Mouse (Mus musculus): ENCODE results near the gene Armc10.

The Armc10 gene

DNA sequence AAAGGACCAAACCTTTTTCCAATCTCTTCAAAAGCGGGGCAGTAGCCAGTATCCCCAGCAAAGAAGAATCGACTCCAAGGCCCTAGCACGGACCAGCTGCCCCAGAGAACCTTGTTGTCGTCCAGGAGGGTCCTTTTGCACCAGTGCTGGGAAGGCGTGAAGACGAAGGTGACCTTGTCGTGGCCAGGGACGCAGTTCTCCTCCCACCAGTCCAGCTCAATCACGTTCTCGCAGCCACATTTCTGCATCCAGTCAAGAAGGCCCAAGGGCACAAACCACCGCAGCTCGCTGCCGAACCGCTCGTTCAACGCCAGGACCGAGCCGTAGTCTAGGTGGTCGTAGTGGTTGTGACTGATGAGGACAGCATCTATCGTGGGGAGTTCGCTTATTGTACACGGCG lies 29.9 kb downstream of the Armc10 start:
- TF ChIP-seq NANOG (IDR thresholded peaks at IDR 0.05; ENCODE audit: borderline replicate concordance, low read length) (no peak), CTCF (conservative IDR thresholded peaks at IDR 0.05; ENCODE audit: low read length) (no peak), POU5F1 (IDR thresholded peaks at IDR 0.05; ENCODE audit: borderline replicate concordance, low read length) (no peak)
- H3K4me1 ChIP-seq (replicated peaks; ENCODE audit: low read depth, low read length), result peaks cover 59% of the 10 kb centered on the region
- peaks cover 24% of the 10 kb centered on the region for H3K27me3 ChIP-seq (ENCODE audit: insufficient read depth, low read length)
- peaks cover 4% of the 10 kb centered on the region; the same call in 1 of the 2 replicates for H3K36me3 ChIP-seq (ENCODE audit: insufficient read depth, low read length)
- peak overlapping the region; percentile 72 for H3K4me3 ChIP-seq (replicated peaks; ENCODE audit: low read length)
- peaks cover 6% of the 10 kb centered on the region for H3K9me3 ChIP-seq (ENCODE audit: low read length)

DNA sequence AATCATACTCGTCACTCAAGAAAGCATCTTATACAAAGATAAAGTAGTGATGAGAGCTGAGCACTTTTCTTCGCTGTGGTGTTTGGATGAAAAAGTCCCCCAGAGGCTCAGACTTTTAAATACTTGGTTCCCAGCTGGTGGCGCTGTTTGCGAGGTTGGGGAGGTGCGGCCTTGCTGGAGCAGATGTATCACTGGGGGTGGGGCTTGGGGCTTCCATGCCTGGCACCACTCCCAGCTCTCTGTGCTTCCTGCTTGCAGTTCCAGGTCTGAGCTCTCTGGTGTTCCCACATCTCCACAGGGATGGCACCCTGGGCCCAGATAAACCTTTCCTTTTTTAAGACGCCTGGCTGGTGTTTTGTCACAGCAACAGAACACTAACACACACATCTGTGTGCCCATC lies 32.3 kb downstream of the Armc10 start:
- H3K9me3 ChIP-seq (ENCODE audit: low read length), result peaks cover 6% of the 10 kb centered on the region
- no peak overlapping the region for H3K4me3 ChIP-seq (replicated peaks; ENCODE audit: low read length)
- H3K4me1 ChIP-seq (replicated peaks; ENCODE audit: low read depth, low read length), result peaks cover 52% of the 10 kb centered on the region
- H3K36me3 ChIP-seq (ENCODE audit: insufficient read depth, low read length), result peaks cover 7% of the 10 kb centered on the region; the same call in 1 of the 2 replicates
- H3K27me3 ChIP-seq (ENCODE audit: insufficient read depth, low read length), result peaks cover 24% of the 10 kb centered on the region
- TF ChIP-seq POU5F1 (IDR thresholded peaks at IDR 0.05; ENCODE audit: borderline replicate concordance, low read length) (no peak), CTCF (conservative IDR thresholded peaks at IDR 0.05; ENCODE audit: low read length) (0 out of 2 replicates have a peak, but pooled peaks have one; percentile 11), NANOG (IDR thresholded peaks at IDR 0.05; ENCODE audit: borderline replicate concordance, low read length) (no peak)

DNA sequence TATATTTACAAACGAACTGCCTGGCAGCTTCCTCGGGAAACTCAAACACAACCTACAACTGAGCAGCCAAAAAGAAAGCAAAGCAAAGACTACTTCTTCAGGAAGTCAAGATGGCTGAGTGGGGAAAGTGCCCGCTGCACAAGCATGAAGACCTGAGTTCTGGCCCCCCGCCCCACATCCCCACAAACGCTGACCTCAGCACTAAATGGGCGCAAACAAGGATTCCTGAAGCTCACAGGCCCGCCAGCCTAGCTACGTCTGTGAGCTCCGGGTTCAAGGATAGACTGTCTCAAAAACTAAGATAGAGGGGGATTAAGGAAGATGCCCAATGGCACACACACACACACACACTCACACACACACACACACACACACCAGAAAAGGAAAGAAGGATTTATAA lies 32.8 kb downstream of the Armc10 start:
- Histone ChIP-seq H3K27me3 (ENCODE audit: insufficient read depth, low read length) (peaks cover 24% of the 10 kb centered on the region), H3K4me1 (replicated peaks; ENCODE audit: low read depth, low read length) (peaks cover 52% of the 10 kb centered on the region), H3K4me3 (replicated peaks; ENCODE audit: low read length) (no peak overlapping the region), H3K36me3 (ENCODE audit: insufficient read depth, low read length) (peaks cover 7% of the 10 kb centered on the region; the same call in 1 of the 2 replicates), H3K9me3 (ENCODE audit: low read length) (peaks cover 6% of the 10 kb centered on the region)
- TF ChIP-seq NANOG (IDR thresholded peaks at IDR 0.05; ENCODE audit: borderline replicate concordance, low read length) (no peak), POU5F1 (IDR thresholded peaks at IDR 0.05; ENCODE audit: borderline replicate concordance, low read length) (no peak), CTCF (conservative IDR thresholded peaks at IDR 0.05; ENCODE audit: low read length) (no peak)

DNA sequence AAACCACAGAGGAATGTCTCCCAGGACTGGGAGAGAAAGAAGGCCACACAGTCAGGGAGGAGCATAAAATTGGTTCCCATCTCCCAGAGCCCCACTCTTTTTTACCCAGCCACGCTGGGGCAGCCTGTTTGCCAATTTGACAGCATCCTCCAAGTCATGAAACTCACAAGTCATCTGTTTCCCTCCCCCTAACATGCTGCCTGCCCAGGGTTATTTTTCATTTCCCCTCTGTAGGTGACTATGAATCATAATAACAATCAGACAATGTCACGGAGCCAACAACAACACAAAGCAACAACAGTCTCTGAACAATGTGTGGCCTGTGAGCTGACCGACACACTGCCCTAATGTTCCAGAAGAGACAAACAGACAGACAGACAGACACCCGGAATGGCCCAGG lies 34.4 kb downstream of the Armc10 start:
- peaks cover 17% of the 10 kb centered on the region for H3K27me3 ChIP-seq (ENCODE audit: insufficient read depth, low read length)
- H3K4me3 ChIP-seq (replicated peaks; ENCODE audit: low read length), result no peak overlapping the region
- peaks cover 48% of the 10 kb centered on the region for H3K4me1 ChIP-seq (replicated peaks; ENCODE audit: low read depth, low read length)
- TF ChIP-seq POU5F1 (IDR thresholded peaks at IDR 0.05; ENCODE audit: borderline replicate concordance, low read length), result no peak
- no peak for TF ChIP-seq CTCF (conservative IDR thresholded peaks at IDR 0.05; ENCODE audit: low read length)
- no peak for TF ChIP-seq NANOG (IDR thresholded peaks at IDR 0.05; ENCODE audit: borderline replicate concordance, low read length)
- peaks cover 7% of the 10 kb centered on the region; the same call in 1 of the 2 replicates for H3K36me3 ChIP-seq (ENCODE audit: insufficient read depth, low read length)
- peaks cover 6% of the 10 kb centered on the region for H3K9me3 ChIP-seq (ENCODE audit: low read length)

DNA sequence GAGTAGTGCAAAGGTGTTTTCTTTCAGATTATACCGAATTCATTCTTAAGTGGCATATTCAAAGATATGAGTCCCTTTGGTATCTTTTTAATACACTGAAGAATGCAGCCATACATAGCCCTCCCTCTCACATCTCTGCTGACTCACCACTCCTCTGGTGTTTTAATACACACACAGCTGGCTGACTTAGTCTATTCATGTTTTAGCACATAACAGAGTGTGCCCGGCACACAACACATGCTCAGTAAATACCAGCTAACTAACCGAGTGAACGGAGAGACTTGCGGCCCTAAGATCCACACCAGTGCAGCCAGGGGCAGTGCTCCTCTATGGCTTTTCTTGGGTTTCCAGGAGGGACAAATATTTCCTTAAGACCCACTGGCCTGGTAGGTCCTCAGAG lies 35.3 kb downstream of the Armc10 start:
- Histone ChIP-seq H3K4me3 (replicated peaks; ENCODE audit: low read length) (no peak overlapping the region), H3K27me3 (ENCODE audit: insufficient read depth, low read length) (peaks cover 8% of the 10 kb centered on the region), H3K9me3 (ENCODE audit: low read length) (peaks cover 6% of the 10 kb centered on the region), H3K4me1 (replicated peaks; ENCODE audit: low read depth, low read length) (peaks cover 39% of the 10 kb centered on the region), H3K36me3 (ENCODE audit: insufficient read depth, low read length) (peaks cover 7% of the 10 kb centered on the region; the same call in 1 of the 2 replicates)
- TF ChIP-seq POU5F1 (IDR thresholded peaks at IDR 0.05; ENCODE audit: borderline replicate concordance, low read length) (no peak), CTCF (conservative IDR thresholded peaks at IDR 0.05; ENCODE audit: low read length) (no peak), NANOG (IDR thresholded peaks at IDR 0.05; ENCODE audit: borderline replicate concordance, low read length) (no peak)

DNA sequence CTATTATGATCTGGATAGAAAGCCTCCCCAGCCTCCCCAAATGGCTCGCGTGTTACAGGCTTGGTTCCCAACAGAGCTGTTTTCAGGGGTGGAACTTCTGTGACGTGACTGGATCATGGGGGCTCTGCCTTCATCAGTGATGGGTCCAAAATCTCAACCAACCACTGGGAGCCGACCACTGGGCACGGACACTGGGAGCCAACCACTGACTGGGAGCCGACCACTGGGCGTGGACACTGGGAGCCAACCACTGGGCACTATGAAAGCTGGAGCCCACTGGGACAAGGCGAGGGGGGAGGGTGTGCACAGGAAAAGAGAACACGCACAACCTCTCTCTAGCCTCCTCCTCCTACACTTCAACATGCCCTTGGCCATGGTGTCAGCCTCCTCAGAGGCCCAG lies 38.2 kb downstream of the Armc10 start:
- no peak for TF ChIP-seq NANOG (IDR thresholded peaks at IDR 0.05; ENCODE audit: borderline replicate concordance, low read length)
- TF ChIP-seq POU5F1 (IDR thresholded peaks at IDR 0.05; ENCODE audit: borderline replicate concordance, low read length), result no peak
- no peak for TF ChIP-seq CTCF (conservative IDR thresholded peaks at IDR 0.05; ENCODE audit: low read length)
- Histone ChIP-seq H3K4me3 (replicated peaks; ENCODE audit: low read length) (peak overlapping the region; percentile 57), H3K36me3 (ENCODE audit: insufficient read depth, low read length) (peaks cover 4% of the 10 kb centered on the region; the same call in 1 of the 2 replicates), H3K27me3 (ENCODE audit: insufficient read depth, low read length) (no peaks in the 10 kb centered on the region), H3K4me1 (replicated peaks; ENCODE audit: low read depth, low read length) (peaks cover 31% of the 10 kb centered on the region), H3K9me3 (ENCODE audit: low read length) (no peaks in the 10 kb centered on the region)

DNA sequence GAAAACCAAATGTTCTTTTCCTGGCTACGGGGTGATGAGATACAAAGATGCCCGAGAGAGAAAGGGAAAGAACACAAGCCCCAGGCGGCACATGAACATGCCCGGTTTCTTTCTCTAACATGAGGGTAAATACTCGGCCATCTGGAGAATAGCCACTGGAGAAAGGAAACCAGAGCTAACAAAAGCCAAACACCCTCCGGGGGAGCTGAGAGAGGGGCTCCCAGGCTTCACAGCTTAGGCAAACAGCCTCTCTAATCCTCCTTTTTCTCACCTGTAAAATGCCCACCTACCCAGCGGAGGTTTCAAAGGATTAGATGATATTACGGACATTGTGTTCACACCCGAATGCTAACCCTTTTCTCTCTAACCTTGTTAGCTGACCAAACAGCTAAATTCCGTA lies 39.4 kb downstream of the Armc10 start:
- TF ChIP-seq CTCF (conservative IDR thresholded peaks at IDR 0.05; ENCODE audit: low read length) (no peak), NANOG (IDR thresholded peaks at IDR 0.05; ENCODE audit: borderline replicate concordance, low read length) (no peak), POU5F1 (IDR thresholded peaks at IDR 0.05; ENCODE audit: borderline replicate concordance, low read length) (no peak)
- Histone ChIP-seq H3K9me3 (ENCODE audit: low read length) (no peaks in the 10 kb centered on the region), H3K4me1 (replicated peaks; ENCODE audit: low read depth, low read length) (peaks cover 25% of the 10 kb centered on the region), H3K36me3 (ENCODE audit: insufficient read depth, low read length) (peaks cover 4% of the 10 kb centered on the region; the same call in 1 of the 2 replicates), H3K4me3 (replicated peaks; ENCODE audit: low read length) (no peak overlapping the region), H3K27me3 (ENCODE audit: insufficient read depth, low read length) (no peaks in the 10 kb centered on the region)

DNA sequence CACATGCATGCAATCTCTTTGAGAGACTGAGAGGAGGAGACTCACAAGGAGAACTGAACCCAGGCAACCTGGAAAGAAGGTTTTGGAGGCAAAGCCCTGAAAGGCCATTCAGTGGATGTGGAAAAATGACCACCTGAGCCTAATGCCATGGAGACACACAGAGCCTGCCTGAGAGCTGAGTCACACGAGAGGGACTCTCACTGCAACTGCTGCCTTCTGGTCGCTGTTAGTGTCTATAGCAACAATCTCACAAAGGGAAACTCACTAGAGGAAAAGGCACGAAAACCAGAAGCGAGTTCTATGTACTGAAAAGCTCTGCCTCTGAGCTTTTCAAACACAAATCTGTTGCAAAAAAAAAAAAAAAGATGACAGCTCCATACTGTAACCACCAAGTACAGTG lies 41.4 kb downstream of the Armc10 start:
- Histone ChIP-seq H3K36me3 (ENCODE audit: insufficient read depth, low read length) (no peaks in the 10 kb centered on the region), H3K9me3 (ENCODE audit: low read length) (no peaks in the 10 kb centered on the region), H3K4me3 (replicated peaks; ENCODE audit: low read length) (no peak overlapping the region), H3K27me3 (ENCODE audit: insufficient read depth, low read length) (no peaks in the 10 kb centered on the region), H3K4me1 (replicated peaks; ENCODE audit: low read depth, low read length) (peaks cover 25% of the 10 kb centered on the region)
- TF ChIP-seq POU5F1 (IDR thresholded peaks at IDR 0.05; ENCODE audit: borderline replicate concordance, low read length), result no peak
- TF ChIP-seq NANOG (IDR thresholded peaks at IDR 0.05; ENCODE audit: borderline replicate concordance, low read length), result no peak
- no peak for TF ChIP-seq CTCF (conservative IDR thresholded peaks at IDR 0.05; ENCODE audit: low read length)

DNA sequence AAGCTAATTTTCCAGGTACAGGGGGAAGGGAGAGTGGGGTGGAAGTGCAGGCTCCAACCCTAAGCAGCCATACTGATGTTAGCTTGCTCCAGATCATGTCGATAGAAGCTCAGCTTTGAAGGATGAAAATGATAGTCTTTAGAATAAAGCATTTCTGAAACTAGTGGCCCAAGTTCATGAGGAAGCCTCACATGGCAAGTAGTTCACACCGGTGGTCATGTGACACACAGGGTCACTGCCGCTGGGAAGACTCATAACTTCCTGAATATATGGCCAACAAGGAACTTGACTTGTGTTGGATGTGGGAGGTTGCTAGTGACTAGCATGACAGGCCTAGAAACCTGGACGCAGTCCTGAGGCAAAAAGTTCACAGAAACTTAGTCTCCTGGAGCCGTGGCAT lies 46.6 kb downstream of the Armc10 start:
- H3K4me1 ChIP-seq (replicated peaks; ENCODE audit: low read depth, low read length), result peaks cover 4% of the 10 kb centered on the region
- no peaks in the 10 kb centered on the region for H3K9me3 ChIP-seq (ENCODE audit: low read length)
- no peaks in the 10 kb centered on the region for H3K36me3 ChIP-seq (ENCODE audit: insufficient read depth, low read length)
- H3K4me3 ChIP-seq (replicated peaks; ENCODE audit: low read length), result no peak overlapping the region
- TF ChIP-seq POU5F1 (IDR thresholded peaks at IDR 0.05; ENCODE audit: borderline replicate concordance, low read length), result no peak
- TF ChIP-seq NANOG (IDR thresholded peaks at IDR 0.05; ENCODE audit: borderline replicate concordance, low read length), result no peak
- no peak for TF ChIP-seq CTCF (conservative IDR thresholded peaks at IDR 0.05; ENCODE audit: low read length)
- H3K27me3 ChIP-seq (ENCODE audit: insufficient read depth, low read length), result no peaks in the 10 kb centered on the region

Data from E14TG2a.4 (cell line).